Mouse (Mus musculus): ENCODE data around the gene Gm49342.
"Not testable (repeated sequence)": the region's sequence is repeated elsewhere in the genome, so short reads cannot be mapped to it uniquely, and the experiment has no call there.

Gm49342 gene

DNA sequence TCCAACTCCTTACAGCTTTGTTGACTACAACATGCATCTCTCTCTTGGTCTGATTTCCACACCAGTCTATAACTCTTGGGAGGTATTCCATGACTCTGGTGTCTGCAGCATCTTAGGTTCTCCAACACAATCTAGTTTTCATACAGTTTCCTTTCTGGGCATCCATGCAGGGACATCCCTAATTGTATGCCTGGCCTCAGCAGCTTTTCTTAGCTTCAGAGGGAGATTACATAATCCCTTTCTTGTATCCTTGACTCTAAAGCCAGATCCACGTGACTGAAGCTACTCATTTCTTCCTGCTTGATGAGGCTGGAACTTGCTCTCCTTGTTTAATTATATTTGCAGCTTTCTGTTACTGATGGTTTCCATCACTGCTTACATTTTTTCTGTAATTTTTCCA is 7.7 kb upstream of the Gm49342 start:
- DNase-seq (ENCODE audit: low spot score) = no peak

DNA sequence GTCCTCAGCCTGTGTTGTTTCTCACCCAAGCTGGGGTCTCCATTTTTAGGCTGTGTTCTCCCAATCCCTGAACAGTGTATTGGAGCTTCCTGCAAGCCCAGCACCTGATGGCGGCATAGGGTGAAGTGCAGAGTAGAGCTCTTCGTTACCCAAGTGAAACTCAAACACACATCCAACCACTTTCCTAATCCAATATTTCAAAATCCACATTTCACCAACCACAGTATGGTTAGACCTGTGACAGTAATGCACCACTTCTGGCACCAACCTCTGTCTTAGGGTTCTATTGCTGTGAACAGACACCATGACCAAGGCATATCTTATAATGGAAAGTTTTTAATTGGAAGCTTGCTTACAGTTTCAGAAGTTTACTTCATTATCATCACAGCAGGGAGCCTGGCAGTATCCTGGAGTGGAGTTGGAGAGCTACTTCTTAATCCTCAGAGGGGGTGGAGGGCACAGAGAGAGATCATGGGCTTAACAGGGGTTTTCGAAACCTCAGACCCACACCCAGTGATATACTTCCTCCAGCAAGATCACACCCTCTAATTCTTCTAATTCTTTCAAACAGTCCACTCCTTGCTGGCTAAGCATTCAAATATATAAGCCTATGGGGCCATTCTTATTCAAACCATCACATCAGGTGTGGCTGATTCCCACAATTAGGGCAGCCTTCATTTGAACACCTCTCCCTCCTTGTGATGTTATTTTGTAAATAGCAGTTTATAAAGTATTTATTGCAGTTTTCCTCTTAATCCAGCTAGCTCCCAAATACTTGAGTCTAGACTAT is 6.0 kb upstream of the Gm49342 start:
- no peak for DNase-seq (ENCODE audit: low spot score)

DNA sequence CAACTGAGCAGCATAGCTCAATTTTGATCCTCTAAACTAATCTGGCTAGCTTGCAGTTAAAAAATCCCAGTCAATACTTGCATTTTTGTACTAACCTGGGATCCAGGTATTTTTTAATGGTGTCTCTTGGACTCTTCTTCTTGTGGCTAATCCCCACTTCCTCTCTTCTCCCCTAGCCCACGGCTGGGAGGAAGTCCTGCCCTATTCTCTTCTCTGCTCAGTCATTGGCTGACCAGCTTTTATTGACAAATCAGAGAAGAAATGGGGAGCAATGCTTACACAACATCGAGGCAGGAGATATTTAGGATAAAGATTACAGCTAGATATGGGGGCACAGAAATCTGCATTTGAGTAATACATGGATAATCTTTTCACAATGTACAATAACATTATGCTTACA is 5.4 kb upstream of the Gm49342 start:
- no peak for DNase-seq (ENCODE audit: low spot score)

DNA sequence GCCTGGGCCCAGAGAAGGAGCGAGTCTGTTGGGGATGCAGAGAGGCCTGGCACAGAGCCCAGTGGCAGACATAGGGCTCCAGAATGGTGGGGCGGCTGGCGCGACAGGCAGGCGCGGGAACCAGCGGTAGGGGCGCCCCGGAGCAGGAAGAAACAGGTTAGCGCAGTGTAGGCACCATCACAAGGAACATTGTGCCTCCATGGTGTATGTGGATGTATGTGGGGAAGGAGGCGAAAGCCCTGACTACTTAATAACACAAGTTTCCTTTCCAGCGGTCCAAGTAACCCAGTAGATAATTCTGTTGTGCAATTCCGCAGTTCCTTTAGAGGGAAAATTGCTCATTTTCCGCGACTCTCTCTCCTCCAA is 334 bp downstream of the Gm49342 start:
- not testable (repeated sequence) for DNase-seq (ENCODE audit: low spot score)

DNA sequence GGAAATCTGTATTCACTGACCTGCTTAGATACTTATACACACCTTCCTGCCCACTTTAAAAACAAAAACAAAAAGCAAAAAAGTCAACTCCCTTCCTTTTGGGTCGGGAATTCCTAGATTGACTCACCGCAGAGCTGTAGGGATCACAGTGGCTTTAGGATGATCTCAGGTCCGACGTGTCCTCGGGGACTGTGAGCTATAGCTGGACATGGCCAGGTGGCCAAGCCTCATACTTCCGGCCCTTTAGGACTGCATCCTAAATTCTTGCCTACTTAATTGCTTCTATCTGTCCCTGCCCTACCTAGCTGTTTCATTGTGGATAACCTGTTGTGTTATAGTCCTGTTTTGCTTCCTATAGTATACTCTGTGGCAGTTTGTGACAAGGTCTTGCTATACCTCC is 764 bp downstream of the Gm49342 start:
- not testable (repeated sequence) for DNase-seq (ENCODE audit: low spot score)

DNA sequence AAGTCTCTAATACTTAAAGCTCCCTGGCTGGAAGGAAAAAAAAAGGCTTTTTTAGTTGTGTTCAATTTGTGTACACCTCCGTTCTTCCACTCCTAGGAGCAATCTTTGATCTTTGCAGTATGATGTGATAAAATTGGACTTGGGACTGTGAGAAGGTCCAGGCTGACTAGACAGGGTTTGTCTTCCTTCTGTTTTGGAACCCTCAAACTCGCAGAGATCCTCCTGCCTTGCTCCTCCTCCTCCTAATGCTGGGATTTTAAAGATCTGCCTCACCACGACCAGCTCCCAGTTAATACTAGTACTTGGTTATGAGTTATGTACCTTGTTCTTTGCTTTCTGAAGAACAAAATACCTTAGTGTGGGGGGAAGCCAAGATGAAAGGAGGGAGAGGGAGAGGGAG is 1.2 kb downstream of the Gm49342 start:
- DNase-seq (ENCODE audit: low spot score) = not testable (repeated sequence)

DNA sequence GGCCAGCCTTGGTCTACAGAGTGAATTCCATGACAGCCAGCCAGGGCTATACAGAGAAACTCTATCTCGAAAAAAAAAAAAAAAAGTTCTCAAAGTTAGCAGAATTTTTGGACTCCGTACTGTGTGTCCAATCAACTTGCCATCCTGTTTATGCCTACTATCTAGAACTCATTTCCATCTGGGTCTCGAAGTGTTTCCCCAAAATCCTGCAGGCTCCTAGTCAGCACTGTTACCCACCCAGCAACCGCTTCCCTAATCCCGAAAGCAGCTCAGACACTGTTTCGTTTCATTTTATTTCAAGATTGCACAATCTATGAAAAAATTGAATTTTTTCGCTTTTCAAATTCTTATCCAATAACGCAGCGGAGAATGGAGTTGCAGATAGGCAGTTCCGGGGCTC is 11.2 kb downstream of the Gm49342 start:
- DNase-seq (ENCODE audit: low spot score) = no peak

DNA sequence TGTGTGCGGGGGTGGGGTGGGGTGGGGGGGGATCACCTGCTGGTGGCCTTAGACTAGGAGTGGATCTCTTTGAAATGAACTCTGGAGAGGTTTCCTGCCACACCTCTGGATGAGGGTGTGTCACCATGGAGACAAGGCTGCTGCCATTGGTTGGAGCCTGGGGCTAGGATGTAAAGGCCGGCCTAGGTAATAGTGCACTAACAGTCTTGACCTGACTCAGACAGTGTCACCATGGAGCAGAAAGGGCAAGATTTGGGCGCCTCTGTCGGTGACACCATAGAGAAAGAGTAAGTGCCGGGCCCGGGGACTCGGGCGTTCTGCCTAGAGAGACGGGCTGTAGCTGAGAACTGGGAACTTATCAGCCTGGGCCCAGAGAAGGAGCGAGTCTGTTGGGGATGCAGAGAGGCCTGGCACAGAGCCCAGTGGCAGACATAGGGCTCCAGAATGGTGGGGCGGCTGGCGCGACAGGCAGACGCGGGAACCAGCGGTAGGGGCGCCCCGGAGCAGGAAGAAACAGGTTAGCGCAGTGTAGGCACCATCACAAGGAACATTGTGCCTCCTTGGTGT is 11.7 kb downstream of the Gm49342 start, which contains the start of gene Pnp2:
Gene Pnp2, plus strand, starts transcription at position 51 of the 567 bp plus-strand sequence.
- not testable (repeated sequence) for DNase-seq (ENCODE audit: low spot score)

DNA sequence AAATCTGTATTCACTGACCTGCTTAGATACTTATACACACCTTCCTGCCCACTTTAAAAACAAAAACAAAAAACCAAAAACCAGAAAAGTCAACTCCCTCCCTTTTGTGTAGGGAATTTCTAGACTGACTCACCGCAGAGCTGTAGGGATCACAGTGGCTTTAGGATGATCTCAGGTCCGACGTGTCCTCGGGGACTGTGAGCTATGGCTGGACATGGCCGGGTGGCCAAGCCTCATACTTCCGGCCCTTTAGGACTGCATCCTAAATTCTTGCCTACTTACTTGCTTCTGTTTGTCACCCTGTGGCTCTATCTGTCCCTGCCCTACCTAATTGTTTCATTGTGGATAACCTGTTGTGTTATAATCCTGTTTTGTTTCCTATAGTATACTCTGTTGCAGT is 12.4 kb downstream of the Gm49342 start:
- not testable (repeated sequence) for DNase-seq (ENCODE audit: low spot score)

DNA sequence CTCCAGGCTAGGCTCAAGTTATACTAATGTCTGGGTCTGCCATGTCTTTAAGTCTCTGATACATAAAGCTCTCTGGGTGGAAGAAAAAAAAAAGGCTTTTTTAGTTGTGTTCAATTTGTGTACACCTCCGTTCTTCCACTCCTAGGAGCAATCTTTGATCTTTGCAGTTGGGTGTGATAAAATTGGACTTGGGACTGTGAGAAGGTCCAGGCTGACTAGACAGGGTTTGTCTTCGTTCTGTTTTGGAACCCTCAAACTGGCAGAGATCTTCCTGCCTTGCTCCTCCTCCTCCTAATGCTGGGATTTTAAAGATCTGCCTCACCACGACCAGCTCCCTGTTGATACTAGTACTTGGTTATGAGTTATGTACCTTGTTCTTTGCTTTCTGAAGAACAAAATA is 12.8 kb downstream of the Gm49342 start:
- not testable (repeated sequence) for DNase-seq (ENCODE audit: low spot score)

DNA sequence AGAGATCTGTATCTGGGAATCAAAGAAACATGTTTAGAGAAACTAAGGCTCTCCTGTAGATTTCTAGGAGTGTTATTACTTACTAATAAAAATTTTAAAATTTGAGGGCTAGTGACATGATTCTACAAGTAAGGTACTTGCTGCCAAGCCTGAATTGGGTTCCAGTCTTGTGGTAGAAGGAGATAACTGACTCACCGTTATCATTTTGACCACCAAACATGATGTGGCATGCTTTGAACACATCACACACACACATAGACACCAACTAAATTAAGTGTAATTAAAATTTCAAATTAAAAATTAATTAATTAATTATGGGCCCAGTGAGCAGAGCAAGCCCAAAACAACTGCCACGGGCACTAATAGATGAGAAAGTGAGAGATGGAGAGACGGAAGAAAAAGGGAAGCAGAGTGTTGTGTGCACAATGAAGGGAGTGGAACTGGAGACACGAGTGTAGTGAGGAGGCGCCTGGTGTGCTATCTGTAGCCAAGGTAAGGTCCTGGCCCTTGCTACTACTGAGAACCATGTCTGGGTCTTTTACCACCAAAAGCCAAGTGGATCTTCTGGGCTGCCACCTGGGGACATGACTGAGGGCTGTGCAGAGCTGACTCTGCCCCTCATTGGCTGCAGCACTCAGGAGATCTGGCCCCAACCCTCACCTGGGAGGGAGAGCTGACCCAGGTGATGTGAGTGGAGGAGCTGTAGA is 14.1 kb downstream of the Gm49342 start:
- DNase-seq (ENCODE audit: low spot score) = not testable (repeated sequence)

DNA sequence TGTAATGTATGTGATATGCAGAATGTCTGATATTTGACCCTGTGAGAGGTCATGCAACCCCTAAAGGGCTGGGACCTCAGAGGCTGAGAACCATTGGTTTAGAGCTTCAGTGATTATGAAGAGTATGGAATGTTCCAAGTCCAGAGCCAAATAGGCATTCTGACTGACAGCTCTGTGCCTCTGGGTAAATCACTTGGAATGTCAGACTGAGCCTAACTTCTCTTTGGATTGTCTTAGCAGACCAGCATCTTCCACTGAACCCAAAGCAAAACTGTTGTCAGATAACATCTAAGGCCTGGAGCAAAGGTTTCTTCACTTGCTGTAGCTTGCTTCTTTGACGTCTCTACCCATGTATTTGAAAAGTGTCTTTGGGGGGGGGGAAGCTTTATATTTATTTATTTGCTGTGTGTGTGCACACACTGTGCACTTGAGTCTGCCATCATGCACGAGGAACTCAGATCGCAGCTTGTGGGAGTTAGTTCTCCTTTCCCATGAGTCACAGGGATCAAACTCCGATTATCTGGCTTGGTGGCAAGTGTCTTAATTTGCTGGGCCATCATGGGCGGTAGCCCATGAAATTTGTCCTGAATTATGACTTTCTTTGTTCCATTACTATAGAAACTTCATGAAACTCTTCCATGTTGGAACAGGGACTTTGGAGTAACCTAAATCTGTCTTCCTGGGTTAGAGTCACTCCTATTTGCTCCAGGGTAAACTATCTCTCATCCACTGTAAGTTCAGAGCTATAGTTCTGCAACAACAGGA is 24.1 kb downstream of the Gm49342 start:
- DNase-seq (ENCODE audit: low spot score) = no peak

DNA sequence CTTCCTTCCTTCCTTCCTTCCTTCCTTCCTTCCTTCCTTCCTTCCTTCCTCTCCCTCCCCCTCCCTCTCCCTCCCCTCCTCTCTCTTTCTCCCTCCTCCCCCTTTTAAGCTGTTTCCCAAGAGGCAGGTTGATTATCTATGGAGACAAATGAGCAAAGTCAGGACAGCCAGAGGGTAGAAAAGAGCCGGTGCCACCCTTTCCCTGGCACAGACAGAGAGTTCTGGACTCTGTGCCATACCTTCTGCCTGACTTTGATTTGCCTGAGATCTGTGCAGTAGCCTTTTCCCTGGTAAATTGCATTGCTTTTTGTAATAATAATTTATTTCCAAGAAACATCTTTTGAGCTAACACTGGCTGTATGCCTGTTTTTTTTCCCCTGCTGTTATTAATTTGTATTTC is 24.7 kb downstream of the Gm49342 start:
- no peak for DNase-seq (ENCODE audit: low spot score)

DNA sequence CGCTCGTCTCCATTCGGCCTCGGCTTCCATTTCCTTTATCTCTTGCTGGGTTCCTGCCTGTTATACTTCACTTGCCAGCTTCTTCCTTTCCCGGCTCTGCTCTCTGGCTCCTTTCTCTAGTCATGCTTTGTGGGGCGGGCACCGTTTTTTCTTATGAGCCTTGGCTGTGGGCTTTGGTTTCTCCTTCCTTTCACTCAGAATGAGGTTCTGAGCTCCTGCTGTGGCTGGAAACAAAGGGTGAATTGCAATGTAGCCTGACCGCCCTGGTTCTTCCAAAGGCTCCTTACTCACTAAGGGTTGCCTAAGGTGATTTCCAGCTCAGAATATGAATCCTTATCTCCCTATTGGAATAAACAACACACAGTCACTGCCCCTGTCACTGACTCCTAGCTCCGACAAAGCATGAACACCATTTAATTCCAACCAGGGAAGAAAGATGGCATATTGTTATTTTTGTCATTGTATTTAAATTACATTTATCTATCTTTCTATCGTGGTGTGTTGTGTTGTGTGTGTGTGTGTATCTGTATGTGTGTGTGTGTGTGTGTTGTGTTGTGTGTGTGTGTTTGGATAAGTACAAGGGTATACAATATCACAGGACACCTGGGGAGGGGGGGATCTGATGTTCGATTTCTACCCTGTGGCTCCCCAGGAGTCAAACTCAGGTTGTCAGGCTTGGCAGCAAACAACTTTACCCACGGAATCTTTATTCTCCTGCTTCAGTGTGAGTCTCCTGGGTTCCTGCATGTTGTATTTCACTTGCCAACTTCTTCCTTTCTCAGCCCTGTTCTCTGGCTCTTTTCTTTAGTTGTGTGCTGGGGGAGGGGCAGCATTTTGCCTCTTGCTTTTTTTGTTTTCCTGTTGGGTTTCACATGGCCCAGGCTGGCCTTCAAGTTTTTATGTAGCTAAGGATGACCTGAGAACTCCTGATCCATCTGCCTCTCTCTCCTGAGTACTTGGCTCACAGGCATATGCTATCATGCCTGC is 25.5 kb downstream of the Gm49342 start:
- no peak for DNase-seq (ENCODE audit: low spot score)

DNA sequence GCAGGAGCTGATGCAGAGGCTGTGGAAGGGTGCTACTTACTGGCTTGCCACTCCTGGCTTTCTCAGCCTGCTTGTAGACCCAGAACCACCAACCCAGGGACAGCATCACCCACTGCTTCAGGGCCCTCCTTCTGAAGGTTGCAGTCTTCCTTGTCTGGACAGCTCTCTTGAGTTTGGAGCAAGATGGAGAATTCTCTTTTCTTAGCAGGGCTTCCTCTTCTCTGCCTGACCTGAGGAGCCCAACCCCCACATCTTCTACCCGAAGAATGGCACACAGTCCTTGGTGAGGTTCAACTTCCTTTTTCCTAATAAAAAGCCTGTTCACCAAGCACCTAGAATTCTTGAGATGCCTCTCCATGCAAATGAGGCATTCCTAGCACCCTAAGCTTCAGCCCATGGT is 26.5 kb downstream of the Gm49342 start:
- no peak for DNase-seq (ENCODE audit: low spot score)

DNA sequence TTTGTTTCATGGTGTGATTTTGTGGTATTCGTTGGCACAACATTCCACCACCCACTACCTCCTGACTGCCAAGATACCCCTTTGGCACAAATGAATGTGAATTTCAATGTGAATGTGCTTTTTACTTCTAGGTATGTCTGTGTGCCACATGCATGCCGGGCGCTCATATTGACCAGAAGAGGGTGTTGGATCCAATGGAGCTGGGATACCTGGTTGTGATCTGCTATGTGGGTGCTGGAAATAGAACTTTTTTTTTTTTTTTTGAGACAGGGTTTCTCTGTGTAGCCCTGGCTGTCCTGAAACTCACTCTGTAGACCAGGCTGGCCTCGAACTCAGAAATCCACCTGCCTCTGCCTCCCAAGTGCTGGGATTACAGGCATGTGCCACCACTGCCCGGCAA is 28.7 kb downstream of the Gm49342 start:
- DNase-seq (ENCODE audit: low spot score) = not testable (repeated sequence)

DNA sequence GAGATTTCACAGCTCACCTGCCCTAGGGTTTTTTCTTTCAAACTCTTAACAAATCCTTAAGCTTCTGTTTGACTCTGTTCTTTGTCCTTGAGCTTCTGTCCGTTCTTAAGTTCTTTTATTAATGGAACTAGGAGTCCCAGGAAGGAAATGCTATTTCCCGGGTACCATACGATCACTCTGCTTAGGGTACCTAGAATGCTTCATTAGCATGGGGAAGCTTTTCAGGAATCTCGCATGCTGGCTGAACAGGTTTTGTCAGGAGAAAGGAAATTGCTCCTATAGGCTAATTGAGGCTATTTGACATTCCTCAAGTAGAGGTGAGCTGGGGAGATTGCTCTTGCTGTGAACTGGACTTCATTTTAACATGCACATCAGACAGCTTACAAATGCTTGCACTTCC is 29.4 kb downstream of the Gm49342 start:
- DNase-seq (ENCODE audit: low spot score) = no peak

DNA sequence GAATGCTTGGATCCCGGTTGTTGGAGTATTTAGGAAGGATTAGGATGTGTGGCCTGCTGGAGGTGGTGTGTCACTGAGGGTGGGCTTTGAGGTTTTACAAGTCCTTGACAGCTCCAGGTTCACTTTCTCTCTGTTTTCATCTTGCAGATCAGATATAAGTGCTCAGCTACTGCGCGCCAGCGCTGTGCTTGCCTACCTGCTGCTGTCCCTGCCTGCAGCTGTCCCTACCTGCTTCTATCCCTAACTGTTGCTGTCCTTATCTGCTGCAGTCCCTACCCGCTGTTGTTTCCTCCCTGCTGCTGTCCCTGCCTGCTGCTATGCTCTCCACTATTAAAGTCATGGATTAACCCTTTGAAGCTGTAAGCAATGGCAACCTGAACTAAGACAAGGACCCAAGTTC is 30.7 kb downstream of the Gm49342 start:
- no peak for DNase-seq (ENCODE audit: low spot score)

DNA sequence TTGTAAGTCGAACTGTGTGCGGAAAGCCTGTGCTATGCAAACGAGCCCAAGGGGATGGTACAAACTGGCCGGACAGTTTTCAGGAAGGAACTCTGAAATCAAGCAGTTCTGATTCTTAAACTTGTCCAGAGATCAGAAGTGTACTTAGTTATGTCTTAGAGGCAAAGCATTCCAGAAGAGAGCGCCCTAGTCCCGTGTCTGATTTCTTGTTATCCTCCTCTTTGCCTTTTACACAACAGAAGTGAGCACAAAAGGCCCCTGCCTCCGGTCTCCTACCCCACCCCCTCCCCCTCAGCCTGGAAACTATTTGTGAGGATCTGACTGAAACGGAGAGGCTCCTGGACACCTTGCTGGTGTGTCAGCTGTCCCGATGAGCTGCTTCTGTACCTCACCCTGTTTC is 32.4 kb downstream of the Gm49342 start:
- no peak for DNase-seq (ENCODE audit: low spot score)

DNA sequence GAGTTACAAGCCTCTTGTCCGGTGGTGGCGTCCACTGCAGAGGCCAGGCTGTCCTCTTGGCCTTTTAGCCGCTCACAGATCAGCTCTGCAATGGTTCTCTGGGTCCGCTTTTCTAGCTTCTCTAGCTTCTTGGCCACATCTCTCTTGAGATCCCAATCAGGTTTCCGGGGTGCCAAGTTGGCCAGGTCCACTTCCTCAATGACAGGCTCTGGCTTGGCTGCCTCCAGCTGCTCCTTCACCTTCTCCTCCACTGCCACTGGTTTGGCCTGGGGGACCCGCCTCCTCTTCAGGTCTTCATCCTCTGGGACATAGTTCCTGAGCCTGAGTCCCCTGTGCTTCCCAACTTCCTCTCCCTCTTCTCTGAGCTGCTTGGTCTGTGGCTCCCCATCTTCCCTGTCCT is 34.1 kb downstream of the Gm49342 start:
- not testable (repeated sequence) for DNase-seq (ENCODE audit: low spot score)

DNA sequence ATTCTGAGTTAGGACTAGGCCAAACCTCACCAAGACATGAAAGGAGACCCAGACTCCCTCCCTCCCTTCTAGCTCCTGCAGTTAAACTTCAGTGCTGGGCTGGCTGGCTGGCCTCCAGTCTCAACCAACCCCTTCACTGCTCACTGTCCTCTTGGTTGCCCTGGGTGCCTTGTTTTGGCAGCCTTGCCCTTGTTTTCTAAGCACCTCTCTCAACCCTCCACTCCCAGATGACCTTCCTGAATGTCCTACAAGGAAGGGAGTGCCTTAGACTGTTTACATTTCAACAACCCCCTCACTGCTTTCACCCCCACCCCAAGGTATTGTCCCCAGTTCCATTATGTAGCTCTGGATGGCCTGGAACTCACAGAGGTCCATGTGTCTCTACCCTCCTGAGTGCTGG is 35.3 kb downstream of the Gm49342 start:
- DNase-seq (ENCODE audit: low spot score) = no peak

Data from spleen, adult 12 weeks (tissue).